Mouse (Mus musculus): ENCODE results near the gene Eif3l. TPM values are rescaled to one million over a fixed set of nuclear protein-coding genes. Genes with fewer than 3 reads are reported as not detected.
"Not testable (repeated sequence)": the region's sequence is repeated elsewhere in the genome, so short reads cannot be mapped to it uniquely, and the experiment has no call there.

Eif3l gene
- polyA plus RNA-seq, 1 experiment from 2014 or later = 209 TPM

DNA sequence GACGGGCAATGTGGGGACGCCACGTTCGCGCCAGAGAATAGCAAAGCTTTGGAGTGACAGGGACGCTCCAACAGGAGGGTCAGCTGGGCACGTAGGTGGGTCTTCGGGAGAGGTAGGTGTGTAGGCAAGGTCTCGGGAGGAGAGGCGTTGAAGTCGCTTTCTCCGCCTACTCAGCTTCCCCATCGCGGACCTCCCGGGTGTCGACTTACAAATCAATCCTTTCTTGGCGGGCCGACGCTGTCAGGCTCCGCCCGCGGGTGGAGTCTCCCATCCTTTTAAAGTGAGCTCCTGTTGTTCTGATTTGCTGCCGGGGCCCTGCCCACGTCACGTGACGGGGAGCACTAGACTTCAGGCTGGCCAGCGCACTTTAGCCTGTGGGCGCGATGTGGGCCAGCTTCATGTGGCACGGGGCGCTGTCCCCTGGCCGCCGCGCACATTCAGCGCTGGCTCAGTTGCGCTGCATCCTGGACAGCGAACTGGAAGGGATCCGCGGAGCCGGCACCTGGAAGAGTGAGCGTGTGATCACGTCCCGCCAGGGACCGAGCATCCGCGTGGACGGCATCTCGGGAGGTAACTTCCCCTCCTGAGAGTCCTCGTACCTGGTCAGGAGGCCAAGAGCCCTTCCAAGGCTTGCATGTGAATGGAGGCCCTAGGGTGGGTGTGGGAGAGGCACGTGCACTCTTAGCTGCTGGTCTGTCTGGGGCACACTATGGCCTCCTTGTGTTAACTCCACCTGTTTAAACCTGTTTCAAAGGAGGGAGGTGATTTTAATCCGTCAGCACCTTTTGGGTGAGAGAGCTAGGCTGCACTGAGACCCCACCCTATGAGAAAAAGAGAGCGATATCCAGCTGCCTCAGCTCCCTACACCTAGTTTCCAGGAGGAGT, 44.2 kb upstream of the Eif3l start:
- H3K36me3 ChIP-seq (ENCODE audit: control insufficient read depth, insufficient read depth, low read length) = no peaks in the 10 kb centered on the region
- peak overlapping the region; percentile 100 for H3K9ac ChIP-seq (ENCODE audit: low read length)
- no peaks in the 10 kb centered on the region for H3K9me3 ChIP-seq (ENCODE audit: control insufficient read depth, low read length)
- no peaks in the 10 kb centered on the region for H3K27me3 ChIP-seq (ENCODE audit: control insufficient read depth, insufficient read depth, low read depth, low read length)
- 1% methylated on average over 52 of the region's 52 CpGs for WGBS
- peak overlapping the region; percentile 83 for H3K4me3 ChIP-seq (ENCODE audit: low read length)
- ATAC-seq (ENCODE audit: low read depth) = peak; percentile 86
- H3K27ac ChIP-seq (ENCODE audit: low read length) = peak overlapping the region; percentile 89
- H3K4me2 ChIP-seq (ENCODE audit: low read depth, low read length) = peak overlapping the region; percentile 99
- H3K4me1 ChIP-seq (replicated peaks; ENCODE audit: control insufficient read depth, insufficient read depth, low read length) = peaks cover 27% of the 10 kb centered on the region

DNA sequence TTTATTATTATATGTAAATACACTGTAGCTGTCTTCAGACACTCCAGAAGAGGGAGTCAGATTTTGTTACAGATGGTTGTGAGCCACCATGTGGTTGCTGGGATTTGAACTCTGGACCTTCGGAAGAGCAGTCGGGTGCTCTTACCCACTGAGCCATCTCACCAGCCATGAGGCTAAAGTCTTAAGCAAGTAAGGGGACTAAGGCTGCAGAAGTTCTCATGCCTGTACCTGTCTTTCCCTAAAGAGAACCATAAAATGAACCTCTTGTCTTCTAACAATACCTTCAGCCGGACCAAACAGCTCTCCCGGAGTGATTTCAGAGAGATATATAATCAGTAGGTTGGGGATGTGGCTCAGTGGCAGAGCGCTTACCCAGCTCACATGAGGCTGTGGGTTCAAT, 43.1 kb upstream of the Eif3l start:
- not testable (repeated sequence) for H3K9ac ChIP-seq (ENCODE audit: low read length); H3K4me3 ChIP-seq (ENCODE audit: low read length); H3K27me3 ChIP-seq (ENCODE audit: control insufficient read depth, insufficient read depth, low read depth, low read length); H3K36me3 ChIP-seq (ENCODE audit: control insufficient read depth, insufficient read depth, low read length); H3K9me3 ChIP-seq (ENCODE audit: control insufficient read depth, low read length); H3K27ac ChIP-seq (ENCODE audit: low read length); ATAC-seq (ENCODE audit: low read depth); H3K4me2 ChIP-seq (ENCODE audit: low read depth, low read length)
- H3K4me1 ChIP-seq (replicated peaks; ENCODE audit: control insufficient read depth, insufficient read depth, low read length) = peaks cover 19% of the 10 kb centered on the region
- WGBS = 82% methylated on average over 5 of the region's 5 CpGs

DNA sequence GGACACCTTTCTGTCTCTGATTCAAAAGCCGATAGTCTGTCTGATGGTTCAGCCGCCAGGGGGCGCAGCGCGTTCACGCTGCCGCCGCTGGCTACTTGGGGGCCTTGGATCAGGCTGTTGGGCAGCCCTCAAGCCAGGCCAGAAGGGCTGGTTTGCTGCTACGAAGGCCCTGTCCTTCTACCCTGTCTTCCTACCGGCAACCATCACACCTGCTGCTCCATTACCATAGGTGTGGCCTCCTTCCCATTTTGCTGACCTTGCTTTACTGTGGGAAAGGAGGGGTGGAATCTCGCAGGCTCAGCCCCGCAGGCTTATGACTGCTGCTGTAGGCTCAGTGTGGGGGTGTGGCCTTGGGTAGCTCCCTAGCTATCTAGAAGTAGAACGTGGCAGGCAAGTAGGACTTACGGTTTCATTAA, 37.1 kb upstream of the Eif3l start:
- 0 out of 2 replicates have a peak overlapping the region, but pooled peaks have one; percentile 21 for H3K9ac ChIP-seq (ENCODE audit: low read length)
- no peaks in the 10 kb centered on the region for H3K36me3 ChIP-seq (ENCODE audit: control insufficient read depth, insufficient read depth, low read length)
- no peak overlapping the region for H3K4me3 ChIP-seq (ENCODE audit: low read length)
- H3K4me1 ChIP-seq (replicated peaks; ENCODE audit: control insufficient read depth, insufficient read depth, low read length) = peaks cover 15% of the 10 kb centered on the region
- peak overlapping the region; percentile 23 for H3K4me2 ChIP-seq (ENCODE audit: low read depth, low read length)
- H3K27ac ChIP-seq (ENCODE audit: low read length) = no peak overlapping the region
- peaks cover 24% of the 10 kb centered on the region for H3K27me3 ChIP-seq (ENCODE audit: control insufficient read depth, insufficient read depth, low read depth, low read length)
- WGBS = 10% methylated on average over 14 of the region's 14 CpGs
- no peaks in the 10 kb centered on the region for H3K9me3 ChIP-seq (ENCODE audit: control insufficient read depth, low read length)
- peak; percentile 35; the same call in 1 of the 2 replicates for ATAC-seq (ENCODE audit: low read depth)

GRCm38 (mm10) chr15:79038331-79038730, 36.6 kb upstream of the Eif3l start:
- H3K4me1 ChIP-seq (replicated peaks; ENCODE audit: control insufficient read depth, insufficient read depth, low read length) = peaks cover 18% of the 10 kb centered on the region
- no peaks in the 10 kb centered on the region for H3K9me3 ChIP-seq (ENCODE audit: control insufficient read depth, low read length)
- no peak overlapping the region for H3K9ac ChIP-seq (ENCODE audit: low read length)
- H3K4me3 ChIP-seq (ENCODE audit: low read length) = no peak overlapping the region
- H3K36me3 ChIP-seq (ENCODE audit: control insufficient read depth, insufficient read depth, low read length) = no peaks in the 10 kb centered on the region
- H3K4me2 ChIP-seq (ENCODE audit: low read depth, low read length) = no peak overlapping the region
- no peak overlapping the region for H3K27ac ChIP-seq (ENCODE audit: low read length)
- no peak for ATAC-seq (ENCODE audit: low read depth)
- H3K27me3 ChIP-seq (ENCODE audit: control insufficient read depth, insufficient read depth, low read depth, low read length) = peaks cover 28% of the 10 kb centered on the region
- 70% methylated on average over 10 of the region's 10 CpGs for WGBS

DNA sequence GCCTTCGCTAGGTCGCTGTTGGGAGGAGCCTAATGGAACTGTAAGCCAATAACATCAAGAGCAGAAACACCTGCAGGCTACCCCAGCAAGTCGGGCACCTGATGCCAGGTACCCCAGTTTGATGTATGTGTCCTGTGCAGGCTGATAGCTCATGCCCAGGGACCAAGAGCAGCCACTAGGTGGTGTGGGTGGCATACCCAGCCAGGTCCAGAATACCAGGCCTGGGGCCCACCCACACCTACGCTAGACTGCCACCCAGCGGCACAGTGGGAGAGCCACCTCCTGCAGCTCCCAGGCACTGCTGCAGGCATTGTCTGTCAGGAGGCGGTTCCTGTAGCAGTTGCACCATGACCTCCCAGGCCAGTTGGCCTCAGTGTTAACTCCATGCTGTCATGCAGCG, 36.1 kb upstream of the Eif3l start:
- 24% methylated on average over 7 of the region's 7 CpGs for WGBS
- Histone ChIP-seq H3K27me3 (ENCODE audit: control insufficient read depth, insufficient read depth, low read depth, low read length) (peaks cover 33% of the 10 kb centered on the region), H3K4me3 (ENCODE audit: low read length) (no peak overlapping the region), H3K4me1 (replicated peaks; ENCODE audit: control insufficient read depth, insufficient read depth, low read length) (peaks cover 18% of the 10 kb centered on the region), H3K36me3 (ENCODE audit: control insufficient read depth, insufficient read depth, low read length) (no peaks in the 10 kb centered on the region), H3K27ac (ENCODE audit: low read length) (no peak overlapping the region), H3K4me2 (ENCODE audit: low read depth, low read length) (no peak overlapping the region), H3K9me3 (ENCODE audit: control insufficient read depth, low read length) (no peaks in the 10 kb centered on the region), H3K9ac (ENCODE audit: low read length) (no peak overlapping the region)
- ATAC-seq (ENCODE audit: low read depth) = peak; percentile 72

- Histone ChIP-seq H3K36me3 (ENCODE audit: control insufficient read depth, insufficient read depth, low read length) (no peaks in the 10 kb centered on the region), H3K4me1 (replicated peaks; ENCODE audit: control insufficient read depth, insufficient read depth, low read length) (peaks cover 18% of the 10 kb centered on the region), H3K9ac (ENCODE audit: low read length) (peak overlapping the region; percentile 36; the same call in 1 of the 2 replicates), H3K4me3 (ENCODE audit: low read length) (peak overlapping the region; percentile 33), H3K27me3 (ENCODE audit: control insufficient read depth, insufficient read depth, low read depth, low read length) (peaks cover 36% of the 10 kb centered on the region), H3K4me2 (ENCODE audit: low read depth, low read length) (peak overlapping the region; percentile 55), H3K9me3 (ENCODE audit: control insufficient read depth, low read length) (no peaks in the 10 kb centered on the region), H3K27ac (ENCODE audit: low read length) (no peak overlapping the region)
- 17% methylated on average over 24 of the region's 24 CpGs for WGBS
- no peak for ATAC-seq (ENCODE audit: low read depth)
Measured at GRCm38 (mm10) chr15:79040501-79041416, 34.2 kb upstream of the Eif3l start.

DNA sequence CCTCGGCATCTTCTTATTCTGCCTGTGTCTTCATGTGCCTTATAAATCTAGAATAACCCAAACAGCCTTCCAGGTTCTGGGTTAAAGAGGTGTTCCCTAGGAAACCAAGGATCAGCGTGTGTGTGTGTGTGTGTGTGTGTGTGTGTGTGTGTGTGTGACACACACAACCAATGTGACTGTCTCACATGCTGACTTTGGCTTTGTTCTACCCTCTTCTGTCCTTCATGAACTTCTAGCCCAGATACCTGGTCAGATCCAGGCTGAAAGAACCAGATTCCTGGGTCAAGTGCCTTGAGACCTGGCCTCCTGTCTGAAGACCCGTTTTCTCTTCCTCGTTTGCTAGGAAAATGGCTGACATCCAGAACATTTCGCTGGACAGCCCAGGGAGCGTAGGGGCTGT, 33.4 kb upstream of the Eif3l start, which contains the start of gene Galr3:
TSS of gene Galr3 (plus strand) at position 301 of the 400 bp plus-strand sequence.
- peaks cover 18% of the 10 kb centered on the region for H3K4me1 ChIP-seq (replicated peaks; ENCODE audit: control insufficient read depth, insufficient read depth, low read length)
- no peaks in the 10 kb centered on the region for H3K9me3 ChIP-seq (ENCODE audit: control insufficient read depth, low read length)
- no peaks in the 10 kb centered on the region for H3K36me3 ChIP-seq (ENCODE audit: control insufficient read depth, insufficient read depth, low read length)
- H3K9ac ChIP-seq (ENCODE audit: low read length) = peak within 1 kb of the TSS; percentile 62
- peaks cover 36% of the 10 kb centered on the region for H3K27me3 ChIP-seq (ENCODE audit: control insufficient read depth, insufficient read depth, low read depth, low read length)
- peak within 1 kb of the TSS; percentile 99 for H3K4me2 ChIP-seq (ENCODE audit: low read depth, low read length)
- H3K27ac ChIP-seq (ENCODE audit: low read length) = no peak within 1 kb of the TSS
- peak within 1 kb of the TSS; percentile 59 for H3K4me3 ChIP-seq (ENCODE audit: low read length)
- 67% methylated on average over 6 of the region's 6 CpGs for WGBS
- ATAC-seq (ENCODE audit: low read depth) = no peak

- under 1% methylated on average over 81 of the region's 105 CpGs for WGBS
- H3K9me3 ChIP-seq (ENCODE audit: control insufficient read depth, low read length) = no peaks in the 10 kb centered on the region
- H3K4me1 ChIP-seq (replicated peaks; ENCODE audit: control insufficient read depth, insufficient read depth, low read length) = peaks cover 17% of the 10 kb centered on the region
- H3K9ac ChIP-seq (ENCODE audit: low read length) = peak overlapping the region; percentile 62
- peak overlapping the region; percentile 99 for H3K4me2 ChIP-seq (ENCODE audit: low read depth, low read length)
- no peaks in the 10 kb centered on the region for H3K36me3 ChIP-seq (ENCODE audit: control insufficient read depth, insufficient read depth, low read length)
- H3K4me3 ChIP-seq (ENCODE audit: low read length) = peak overlapping the region; percentile 59
- no peak overlapping the region for H3K27ac ChIP-seq (ENCODE audit: low read length)
- H3K27me3 ChIP-seq (ENCODE audit: control insufficient read depth, insufficient read depth, low read depth, low read length) = peaks cover 36% of the 10 kb centered on the region
- ATAC-seq (ENCODE audit: low read depth) = peak; percentile 34; the same call in 1 of the 2 replicates
Measured at GRCm38 (mm10) chr15:79042721-79043491, 32.1 kb upstream of the Eif3l start.

Measured in lung, embryonic 16.5 days (tissue).